Mouse (Mus musculus): ENCODE measurements around the gene Tmem38a. TPM values are rescaled to one million over a fixed set of nuclear protein-coding genes. Genes with fewer than 3 reads are reported as not detected.

Gene Tmem38a
- total RNA-seq, 2 experiments from 2014 or later = 117 to 128 TPM

GRCm38 (mm10) chr8:72583056-72583771 lies 11.4 kb downstream of the Tmem38a start:
- peak in 1 of 2 experiments; percentile 36 for DNase-seq (ENCODE audit: low spot score in 2 of 2)

DNA sequence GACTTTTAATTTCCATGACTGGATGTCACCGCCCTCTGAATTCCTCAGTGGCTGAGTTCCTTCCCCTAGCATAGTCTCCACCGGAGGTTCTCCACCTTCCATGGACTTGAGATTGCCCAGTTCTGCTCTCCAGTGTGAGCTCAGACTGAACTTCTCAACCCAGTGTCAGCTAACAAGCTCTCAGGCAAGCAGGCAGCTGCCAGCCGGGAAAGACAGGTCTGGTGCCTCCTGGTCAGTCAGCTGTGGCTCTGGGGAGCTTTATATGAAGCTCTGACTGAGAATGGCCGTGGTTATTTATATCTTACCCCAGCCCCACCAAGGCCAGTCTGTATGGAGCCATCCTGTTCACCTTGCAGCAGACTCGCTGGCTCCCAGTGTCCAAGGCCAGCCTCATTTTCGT lies 12.5 kb downstream of the Tmem38a start:
- no peak for DNase-seq (ENCODE audit: low spot score in 2 of 2)

DNA sequence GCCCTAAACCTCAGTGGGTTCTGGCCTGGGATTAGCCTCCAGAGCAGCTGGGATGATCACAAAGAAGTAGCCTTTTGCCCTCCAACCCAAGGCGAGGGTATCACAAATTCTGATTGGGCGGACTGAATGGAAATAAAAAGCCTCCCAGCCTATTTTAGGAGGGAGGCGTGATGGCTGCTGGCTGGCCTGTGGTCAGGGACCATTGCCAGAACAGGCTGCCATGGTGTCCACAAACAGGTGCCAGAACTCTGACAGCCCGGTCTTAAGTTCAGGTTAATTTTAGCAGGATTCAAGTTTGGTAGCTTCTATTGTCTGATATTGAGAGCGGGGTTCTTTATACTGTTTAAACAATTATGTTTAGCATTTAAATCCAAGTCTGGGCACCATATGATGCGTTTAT lies 16.0 kb downstream of the Tmem38a start:
- no peak for DNase-seq (ENCODE audit: low spot score in 2 of 2)

DNA sequence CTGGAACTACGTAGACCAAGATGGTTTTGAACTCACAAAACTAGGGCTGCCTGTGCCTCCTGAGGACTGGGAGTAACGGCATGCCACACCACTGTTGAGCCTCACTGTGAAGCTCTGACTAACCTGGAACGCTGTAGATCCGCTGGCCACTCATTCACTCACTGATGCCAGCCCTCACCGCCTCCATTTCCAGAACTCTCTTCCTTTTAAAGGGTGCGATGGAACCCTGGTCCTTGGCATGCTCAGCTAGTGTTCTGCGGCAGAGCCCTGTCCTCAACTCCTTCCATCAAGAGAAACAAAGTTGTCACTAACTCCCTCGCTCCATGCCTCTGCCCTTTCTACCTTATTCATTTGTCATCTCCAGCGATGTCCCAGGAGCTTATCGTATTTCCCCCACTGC lies 17.0 kb downstream of the Tmem38a start:
- DNase-seq (ENCODE audit: low spot score in 2 of 2) = no peak

GRCm38 (mm10) chr8:72589286-72589685 lies 17.4 kb downstream of the Tmem38a start:
- peak; percentile 35 to 65 for DNase-seq (ENCODE audit: low spot score in 2 of 2)

DNA sequence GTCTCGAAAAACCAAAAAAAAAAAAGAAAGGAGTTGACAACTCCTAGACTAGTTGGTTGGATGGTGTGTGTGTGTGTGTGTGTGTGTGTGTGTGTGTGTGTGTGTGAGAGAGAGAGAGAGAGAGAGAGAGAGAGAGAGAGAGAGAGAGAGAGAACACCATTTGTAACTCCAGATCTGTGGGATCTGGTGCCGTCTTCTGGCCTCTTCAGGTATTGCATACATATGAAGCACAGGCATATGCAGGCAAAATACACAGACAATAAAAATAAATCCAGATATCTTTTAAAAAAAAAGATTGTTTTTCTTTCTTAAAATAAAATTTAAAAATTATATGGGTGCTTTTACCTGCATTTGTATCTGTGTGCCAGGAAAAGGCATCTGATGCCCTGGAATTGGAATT lies 18.3 kb downstream of the Tmem38a start:
- peak in 1 of 2 experiments; percentile 58 for DNase-seq (ENCODE audit: low spot score in 2 of 2)

Small RNA genes within 50 kb of the gene (microRNA-seq; reads per million reads assigned to microRNA genes)
- gene Gm28019 = 0 reads per million in 2 experiments

Other genes starting within 250 kb of the Tmem38a start
- gene Eps15l1, start 150.6 kb upstream of the Tmem38a start, total RNA-seq (2021) = 10 to 100 TPM; 69.7 to 72.4 TPM
- 1 to 10 TPM in 1 of 2 experiments, under 1 TPM in 1; 0.78 to 1.5 TPM for gene Calr3, start 128.2 kb upstream of the Tmem38a start, total RNA-seq (2021)
- gene 1700030K09Rik, start 128.2 kb upstream of the Tmem38a start, total RNA-seq (2021) = 10 to 100 TPM; 10.7 to 13.2 TPM
- 10 to 100 TPM; 72.4 to 75.2 TPM for gene Cherp, start 96.8 kb upstream of the Tmem38a start, total RNA-seq (2021)
- gene Slc35e1, start 79.4 kb upstream of the Tmem38a start, total RNA-seq (2021) = 10 to 100 TPM; 44.5 to 46.4 TPM
- 1 to 10 TPM; 9.5 TPM for gene Med26, start 23.8 kb upstream of the Tmem38a start, total RNA-seq (2021)
- 100 to 1,000 TPM; 112 to 118 TPM for gene Smim7, start 967 bp upstream of the Tmem38a start, total RNA-seq (2021)
- 10 to 100 TPM; 41.8 to 46.6 TPM for gene Nwd1, start 74.7 kb downstream of the Tmem38a start, total RNA-seq (2021)
- gene Sin3b, start 151.2 kb downstream of the Tmem38a start, total RNA-seq (2021) = 100 to 1,000 TPM; 158 to 162 TPM
- under 1 TPM in 1 of 2 experiments, not detected in 1; 0.18 TPM for gene F2rl3, start 189.8 kb downstream of the Tmem38a start, total RNA-seq (2021)